Comparison of ENCODE assay signal across 18 mouse cellular contexts in genomic region chr11:5272536-5273234, GRCm38 (mm10). TPM values are rescaled to one million over a fixed set of nuclear protein-coding genes. Genes with fewer than 3 reads are reported as not detected.
DNase-seq lines count a peak whose midpoint lies in the region; ATAC-seq and TF ChIP-seq lines count a peak whose summit lies in the region.
"Had no signal": no experiment of that assay in that cellular context is flagged by ENCODE, and none has a peak within 500 bp of the region (broad histone marks: within the 10 kb centered on the region; RNA-seq: fewer than 3 reads in every experiment).

No protein-coding gene starts in this region.

- H3K79me2 ChIP-seq in myocyte (ENCODE audit: control insufficient read depth, insufficient read depth): no peaks in the 10 kb centered on the region

- no peaks in the 10 kb centered on the region for H3K36me3 ChIP-seq in liver, postnatal 0 days (replicated peaks; ENCODE audit: insufficient read depth, low read length)
- H3K36me3 ChIP-seq in liver, embryonic 12.5 days: no peaks in the 10 kb centered on the region
- H3K36me3 ChIP-seq in myocyte (ENCODE audit: control insufficient read depth, insufficient read depth): no peaks in the 10 kb centered on the region

- H3K4me3 ChIP-seq in liver, postnatal 0 days (ENCODE audit: low read depth, low read length): no peak overlapping the region
- H3K4me3 ChIP-seq in liver, embryonic 12.5 days: no peak overlapping the region
- H3K4me3 ChIP-seq in myocyte: no peak overlapping the region

- no peaks in the 10 kb centered on the region for H3K9me3 ChIP-seq in liver, postnatal 0 days (ENCODE audit: low read length)
- no peaks in the 10 kb centered on the region for H3K9me3 ChIP-seq in liver, embryonic 12.5 days (replicated peaks)

- H3K4me1 ChIP-seq in liver, postnatal 0 days (ENCODE audit: insufficient read depth): peaks cover 15% of the 10 kb centered on the region
- H3K4me1 ChIP-seq in liver, embryonic 12.5 days: no peaks in the 10 kb centered on the region

- no peak for ATAC-seq in liver, postnatal 0 days
- ATAC-seq in liver, embryonic 12.5 days: no peak
- no peak for ATAC-seq in erythroblast, adult 5-6 weeks (replicated peaks; ENCODE audit: low FRiP score, poor library complexity, severe bottlenecking)
- ATAC-seq: forebrain, embryonic 16.5 days; inflammation-experienced regulatory T-cells, adult 6 months; Patski had no signal

- no peak overlapping the region for H3K4me2 ChIP-seq in liver, postnatal 0 days (ENCODE audit: low read depth, low read length)
- no peak overlapping the region for H3K4me2 ChIP-seq in liver, embryonic 12.5 days
- peak overlapping the region; percentile 70 for H3K4me2 ChIP-seq in myocyte (ENCODE audit: low read depth)
- H3K4me2 ChIP-seq: midbrain, embryonic 11.5 days had no signal

- no peak overlapping the region for H3K9ac ChIP-seq in liver, postnatal 0 days (replicated peaks)
- no peak overlapping the region for H3K9ac ChIP-seq in liver, embryonic 12.5 days

- no peak overlapping the region for H3K27ac ChIP-seq in liver, postnatal 0 days (ENCODE audit: low read depth)
- no peak overlapping the region for H3K27ac ChIP-seq in liver, embryonic 12.5 days

- peak; percentile 36 for DNase-seq in liver, postnatal 0 days
- peak; percentile 71 for DNase-seq in ES-CJ7 (ENCODE audit: low read depth, low spot score)
- peak; percentile 39 for DNase-seq in WW6 (ENCODE audit: low read depth, low spot score)
- no peak for DNase-seq in layer of hippocampus, adult 18-20 months (ENCODE audit: low spot score in 2 of 2)
- no peak for DNase-seq in adrenal gland, adult 2 months
- DNase-seq: adrenal gland, postnatal 10 days; cerebellum, adult 11-12 months; heart, postnatal 4 days; kidney, adult 9 months; right cerebral cortex, postnatal 25 days; thymus, adult 18-20 months had no signal

- no peak for TF ChIP-seq EP300 in liver, postnatal 0 days (IDR thresholded peaks at IDR 0.05; ENCODE audit: low read depth)

- no peak for TF ChIP-seq CTCF in liver, postnatal 0 days (IDR thresholded peaks at IDR 0.05; ENCODE audit: low read depth)

- H3K27me3 ChIP-seq in liver, postnatal 0 days (ENCODE audit: insufficient read depth, low read length): no peaks in the 10 kb centered on the region
- no peaks in the 10 kb centered on the region for H3K27me3 ChIP-seq in liver, embryonic 12.5 days (replicated peaks)
- H3K27me3 ChIP-seq in myocyte (ENCODE audit: control insufficient read depth, insufficient read depth, insufficient read length): no peaks in the 10 kb centered on the region
- H3K27me3 ChIP-seq: Patski had no signal

- no peak overlapping the region for H3ac ChIP-seq in myocyte (ENCODE audit: control insufficient read depth, insufficient read length)

- WGBS in liver, postnatal 0 days (ENCODE audit: insufficient replicate concordance): 51% methylated on average over 9 of the region's 9 CpGs
- 41% methylated on average over 9 of the region's 9 CpGs for WGBS in liver, embryonic 12.5 days (ENCODE audit: insufficient replicate concordance)

- TF ChIP-seq POLR2A in myocyte (IDR thresholded peaks at IDR 0.05; ENCODE audit: insufficient read length, low read depth): no peak

TF ChIP-seq in myocyte, 11 proteins besides CTCF, POLR2A, EP300 and RAD21:
- TF ChIP-seq SRF (IDR thresholded peaks at IDR 0.05; ENCODE audit: control insufficient read depth, insufficient read length, low read depth) (no peak), TCF12 (IDR thresholded peaks at IDR 0.05; ENCODE audit: insufficient read depth, poor library complexity, severe bottlenecking) (no peak), TCF3 (IDR thresholded peaks at IDR 0.05; ENCODE audit: insufficient read length, low read depth) (no peak), REST (IDR thresholded peaks at IDR 0.05; ENCODE audit: insufficient read depth, insufficient read length) (no peak), MYOD1 (IDR thresholded peaks at IDR 0.05; ENCODE audit: control insufficient read depth in 1 of 3, insufficient read length in 2 of 3, low read depth in 2 of 3) (no peak), USF1 (IDR thresholded peaks at IDR 0.05; ENCODE audit: low read depth) (no peak), CEBPB (IDR thresholded peaks at IDR 0.05; ENCODE audit: insufficient read depth, poor library complexity, severe bottlenecking) (no peak), E2F4 (IDR thresholded peaks at IDR 0.05; ENCODE audit: insufficient read depth) (no peak), POLR2AphosphoS2 (IDR thresholded peaks at IDR 0.05; ENCODE audit: insufficient read length, low read depth) (no peak)
TF ChIP-seq in myocyte: peak in this region for 0.

RNA-seq across cellular contexts. Expression of gene Kremen1, which starts 11.3 kb away (rescaled TPM):
- 1.8 and 2.2 TPM in 2 replicates for polyA plus RNA-seq in liver, postnatal 0 days (2015; fragmentation: Nextera tagmentation; extraction: Ambion mirVana)
- polyA plus RNA-seq in liver, embryonic 12.5 days (2016; fragmentation: Nextera tagmentation; extraction: Ambion mirVana): 2.4 and 3.1 TPM in 2 replicates
- 79.3 TPM for polyA plus RNA-seq in myocyte (2012; fragmentation: generic; extraction: Trizol)
- 10 to 100 TPM; 12.9 to 15.5 TPM for total RNA-seq in layer of hippocampus, adult 18-20 months (2021)
- total RNA-seq in adrenal gland, adult 2 months (2021): 10 to 100 TPM; 15.8 to 24.6 TPM
- 17.4 and 17.8 TPM in 2 replicates for polyA plus RNA-seq in adrenal gland, adult 2 months (2012; rRNA removed)
- total RNA-seq in erythroblast, adult 5-6 weeks (2015; ENCODE audit: low replicate concordance): 0.38 TPM in 1 of 2 replicates, not detected in the other
- 0.70 and 1.1 TPM in 2 replicates for total RNA-seq in erythroblast, adult 5-6 weeks (2017; ENCODE audit: low replicate concordance)

Comparison
In these comparisons a context has a peak if more than half of its experiments do, and no peak if none do; other contexts are left out.
1. DNase-seq: peak in liver, postnatal 0 days (single experiment), ES-CJ7 (single experiment) and WW6 (single experiment); none in layer of hippocampus, adult 18-20 months (0 of 2) and adrenal gland, adult 2 months (single experiment).